ENCODE assay signal across 11 mouse cellular contexts in the genomic region with DNA sequence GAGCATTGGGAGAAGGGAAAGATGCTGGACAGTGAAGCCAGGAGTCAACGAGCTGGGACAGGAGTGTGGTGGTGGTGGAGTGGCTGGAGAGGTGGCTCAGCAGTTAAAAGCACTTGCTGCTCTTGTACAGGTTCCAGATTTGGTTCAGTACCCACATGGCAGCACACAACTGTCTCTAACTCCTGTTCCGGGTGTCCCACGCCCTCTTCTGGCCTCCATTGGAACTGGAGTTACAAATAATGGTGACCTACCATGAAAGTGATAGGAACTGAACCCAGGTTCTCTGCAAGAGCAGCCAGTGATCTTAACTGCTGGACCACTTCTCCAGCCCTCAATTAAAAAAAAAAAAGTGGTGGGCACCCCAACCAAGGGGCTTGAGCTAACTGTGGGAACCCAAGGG. TPM values are rescaled to one million over a fixed set of nuclear protein-coding genes. Genes with fewer than 3 reads are reported as not detected.
DNase-seq lines count a peak whose midpoint lies in the region; ATAC-seq and TF ChIP-seq lines count a peak whose summit lies in the region.
"Had no signal": no experiment of that assay in that cellular context is flagged by ENCODE, and none has a peak within 500 bp of the region (broad histone marks: within the 10 kb centered on the region; RNA-seq: fewer than 3 reads in every experiment).

No protein-coding gene starts in this region.

- peak; percentile 31; the same call in 1 of the 2 replicates for TF ChIP-seq CTCF in forebrain, postnatal 0 days (IDR thresholded peaks at IDR 0.05; ENCODE audit: low read depth)
- peak; percentile 48 for TF ChIP-seq CTCF in lung, postnatal 0 days (IDR thresholded peaks at IDR 0.05)
- peak; percentile 47; the same call in 1 of the 2 replicates for TF ChIP-seq CTCF in stomach, postnatal 0 days (IDR thresholded peaks at IDR 0.05; ENCODE audit: low read depth)

- TF ChIP-seq EP300 in lung, postnatal 0 days (IDR thresholded peaks at IDR 0.05), result no peak
- no peak for TF ChIP-seq EP300 in stomach, postnatal 0 days (optimal IDR thresholded peaks at IDR 0.05)

- H3K27me3 ChIP-seq in forebrain, postnatal 0 days (ENCODE audit: insufficient read depth, low read length), result no peaks in the 10 kb centered on the region
- H3K27me3 ChIP-seq in forebrain, embryonic 10.5 days (ENCODE audit: poor library complexity, severe bottlenecking), result no peaks in the 10 kb centered on the region
- H3K27me3 ChIP-seq in lung, postnatal 0 days (replicated peaks; ENCODE audit: insufficient read depth, low read length), result no peaks in the 10 kb centered on the region
- no peaks in the 10 kb centered on the region for H3K27me3 ChIP-seq in stomach, postnatal 0 days (ENCODE audit: control insufficient read depth, insufficient read depth, low read length)
- H3K27me3 ChIP-seq: lung, embryonic 15.5 days had no signal

- H3K9ac ChIP-seq in forebrain, postnatal 0 days, result no peak overlapping the region
- H3K9ac ChIP-seq in lung, postnatal 0 days (replicated peaks; ENCODE audit: low read depth), result no peak overlapping the region
- no peak overlapping the region for H3K9ac ChIP-seq in stomach, postnatal 0 days (ENCODE audit: low read length)
- H3K9ac ChIP-seq: lung, embryonic 15.5 days had no signal

- no peak for DNase-seq in forebrain, postnatal 0 days
- DNase-seq in forebrain, embryonic 10.5 days (ENCODE audit: extremely low spot score, low spot score), result no peak
- no peak for DNase-seq in lung, postnatal 0 days (ENCODE audit: low spot score)
- no peak for DNase-seq in lung, postnatal 25 days (ENCODE audit: low spot score)
- DNase-seq in c-Kit-positive CD71-positive TER-119-negative erythroid progenitor cells, embryonic 14.5 days (ENCODE audit: low read depth), result peak; percentile 39
- peak; percentile 19 for DNase-seq in stomach, postnatal 0 days (ENCODE audit: low spot score)
- no peak for DNase-seq in left cerebral cortex, postnatal 10 days (ENCODE audit: extremely low spot score in 1 of 2, low spot score in 2 of 2)
- no peak for DNase-seq in frontal cortex, postnatal 25 days (ENCODE audit: low spot score in 2 of 2)
- DNase-seq: cerebellum, adult 8-10 months; kidney, postnatal 14 days had no signal

- no peak for ATAC-seq in forebrain, postnatal 0 days
- ATAC-seq in lung, postnatal 0 days, result no peak
- no peak for ATAC-seq in stomach, postnatal 0 days (ENCODE audit: low FRiP score, low TSS enrichment)

- H3K4me1 ChIP-seq in forebrain, postnatal 0 days (ENCODE audit: insufficient read depth), result no peaks in the 10 kb centered on the region
- H3K4me1 ChIP-seq in forebrain, embryonic 10.5 days, result peaks cover 11% of the 10 kb centered on the region
- H3K4me1 ChIP-seq in lung, postnatal 0 days (ENCODE audit: insufficient read depth, low read depth, low read length), result peaks cover 4% of the 10 kb centered on the region; the same call in 1 of the 2 replicates
- H3K4me1 ChIP-seq in stomach, postnatal 0 days (replicated peaks; ENCODE audit: control insufficient read depth, insufficient read depth), result no peaks in the 10 kb centered on the region

- H3K4me3 ChIP-seq in forebrain, postnatal 0 days (ENCODE audit: low read depth, low read length), result no peak overlapping the region
- H3K4me3 ChIP-seq in forebrain, embryonic 10.5 days, result no peak overlapping the region
- H3K4me3 ChIP-seq in lung, postnatal 0 days (ENCODE audit: low read depth, low read length), result no peak overlapping the region
- H3K4me3 ChIP-seq in stomach, postnatal 0 days (ENCODE audit: low read depth, low read length), result no peak overlapping the region
- H3K4me3 ChIP-seq: lung, embryonic 15.5 days had no signal

- peaks cover 34% of the 10 kb centered on the region for H3K36me3 ChIP-seq in forebrain, postnatal 0 days (ENCODE audit: insufficient read depth)
- peaks cover 71% of the 10 kb centered on the region for H3K36me3 ChIP-seq in forebrain, embryonic 10.5 days (replicated peaks)
- no peaks in the 10 kb centered on the region for H3K36me3 ChIP-seq in lung, postnatal 0 days (ENCODE audit: insufficient read depth, low read length)
- no peaks in the 10 kb centered on the region; the same call in 1 of the 2 replicates for H3K36me3 ChIP-seq in stomach, postnatal 0 days (ENCODE audit: control insufficient read depth, insufficient read depth, low read length)

- H3K27ac ChIP-seq in forebrain, postnatal 0 days (ENCODE audit: low read depth, low read length), result no peak overlapping the region
- no peak overlapping the region for H3K27ac ChIP-seq in forebrain, embryonic 10.5 days
- no peak overlapping the region for H3K27ac ChIP-seq in lung, postnatal 0 days (ENCODE audit: low read length)
- no peak overlapping the region for H3K27ac ChIP-seq in stomach, postnatal 0 days (replicated peaks)
- H3K27ac ChIP-seq: lung, embryonic 15.5 days had no signal

- H3K4me2 ChIP-seq in forebrain, postnatal 0 days (ENCODE audit: low read depth), result no peak overlapping the region
- H3K4me2 ChIP-seq in lung, postnatal 0 days (replicated peaks; ENCODE audit: low read depth, low read length), result no peak overlapping the region
- no peak overlapping the region for H3K4me2 ChIP-seq in stomach, postnatal 0 days (replicated peaks; ENCODE audit: low read depth)
- H3K4me2 ChIP-seq: lung, embryonic 15.5 days had no signal

- 33% methylated on average over 3 of the region's 3 CpGs for WGBS in forebrain, postnatal 0 days
- 45% methylated on average over 3 of the region's 3 CpGs for WGBS in forebrain, embryonic 10.5 days
- WGBS in lung, postnatal 0 days, result 34% methylated on average over 3 of the region's 3 CpGs
- 34% methylated on average over 3 of the region's 3 CpGs for WGBS in stomach, postnatal 0 days

- H3K9me3 ChIP-seq in forebrain, postnatal 0 days (ENCODE audit: low read length), result no peaks in the 10 kb centered on the region
- H3K9me3 ChIP-seq in forebrain, embryonic 10.5 days, result no peaks in the 10 kb centered on the region
- H3K9me3 ChIP-seq in lung, postnatal 0 days (ENCODE audit: low read length), result no peaks in the 10 kb centered on the region
- H3K9me3 ChIP-seq in stomach, postnatal 0 days (ENCODE audit: control insufficient read depth, low read length), result no peaks in the 10 kb centered on the region
- H3K9me3 ChIP-seq: lung, embryonic 15.5 days had no signal

- intact Hi-C loops in left cerebral cortex, postnatal 10 days (cut with DNase I), result no loop called here

RNA-seq across cellular contexts. Expression of gene Ddb1, which starts 6.9 kb away (rescaled TPM):
- 245 and 273 TPM in 2 replicates for total RNA-seq in forebrain, postnatal 0 days (2014; rRNA removed)
- 130 and 145 TPM in 2 replicates for polyA plus RNA-seq in forebrain, postnatal 0 days (2015; fragmentation: Nextera tagmentation; extraction: Ambion mirVana)
- polyA plus RNA-seq in forebrain, embryonic 10.5 days (2016; fragmentation: Nextera tagmentation; extraction: Ambion mirVana), result 465 and 471 TPM in 2 replicates
- polyA plus RNA-seq in lung, postnatal 0 days (2015; fragmentation: Nextera tagmentation; extraction: Ambion mirVana), result 178 and 181 TPM in 2 replicates
- polyA plus RNA-seq in stomach, postnatal 0 days (2015; fragmentation: Nextera tagmentation; extraction: Ambion mirVana), result 108 and 110 TPM in 2 replicates
- total RNA-seq in left cerebral cortex, postnatal 10 days (2021), result 100 to 1,000 TPM; 207 to 211 TPM

RNA-seq across cellular contexts. Expression of gene Tkfc, which starts 7.3 kb away (rescaled TPM):
- 8.8 and 12.8 TPM in 2 replicates for total RNA-seq in forebrain, postnatal 0 days (2014; rRNA removed)
- polyA plus RNA-seq in forebrain, postnatal 0 days (2015; fragmentation: Nextera tagmentation; extraction: Ambion mirVana), result 19.3 and 22.7 TPM in 2 replicates
- polyA plus RNA-seq in forebrain, embryonic 10.5 days (2016; fragmentation: Nextera tagmentation; extraction: Ambion mirVana), result 21.1 and 24.5 TPM in 2 replicates
- 7.3 TPM in 2 replicates for polyA plus RNA-seq in lung, postnatal 0 days (2015; fragmentation: Nextera tagmentation; extraction: Ambion mirVana)
- polyA plus RNA-seq in stomach, postnatal 0 days (2015; fragmentation: Nextera tagmentation; extraction: Ambion mirVana), result 6.3 and 6.7 TPM in 2 replicates
- total RNA-seq in left cerebral cortex, postnatal 10 days (2021), result 10 to 100 TPM; 26.1 to 32.0 TPM

RNA-seq across cellular contexts. Expression of gene Tmem138, which starts 21.0 kb away (rescaled TPM):
- total RNA-seq in forebrain, postnatal 0 days (2014; rRNA removed), result 16.6 and 21.2 TPM in 2 replicates
- 28.3 and 31.7 TPM in 2 replicates for polyA plus RNA-seq in forebrain, postnatal 0 days (2015; fragmentation: Nextera tagmentation; extraction: Ambion mirVana)
- 62.4 and 66.2 TPM in 2 replicates for polyA plus RNA-seq in forebrain, embryonic 10.5 days (2016; fragmentation: Nextera tagmentation; extraction: Ambion mirVana)
- 19.4 and 21.6 TPM in 2 replicates for polyA plus RNA-seq in lung, postnatal 0 days (2015; fragmentation: Nextera tagmentation; extraction: Ambion mirVana)
- polyA plus RNA-seq in stomach, postnatal 0 days (2015; fragmentation: Nextera tagmentation; extraction: Ambion mirVana), result 11.4 and 12.2 TPM in 2 replicates
- 10 to 100 TPM; 12.4 to 15.2 TPM for total RNA-seq in left cerebral cortex, postnatal 10 days (2021)

RNA-seq across cellular contexts. Expression of gene Cyb561a3, which starts 21.2 kb away (rescaled TPM):
- 21.4 and 24.9 TPM in 2 replicates for total RNA-seq in forebrain, postnatal 0 days (2014; rRNA removed)
- polyA plus RNA-seq in forebrain, postnatal 0 days (2015; fragmentation: Nextera tagmentation; extraction: Ambion mirVana), result 18.9 and 22.0 TPM in 2 replicates
- polyA plus RNA-seq in forebrain, embryonic 10.5 days (2016; fragmentation: Nextera tagmentation; extraction: Ambion mirVana), result 15.3 and 16.7 TPM in 2 replicates
- 42.3 and 48.1 TPM in 2 replicates for polyA plus RNA-seq in lung, postnatal 0 days (2015; fragmentation: Nextera tagmentation; extraction: Ambion mirVana)
- polyA plus RNA-seq in stomach, postnatal 0 days (2015; fragmentation: Nextera tagmentation; extraction: Ambion mirVana), result 15.7 and 16.7 TPM in 2 replicates
- total RNA-seq in left cerebral cortex, postnatal 10 days (2021), result 10 to 100 TPM; 12.1 to 13.3 TPM

RNA-seq across cellular contexts. Expression of gene Vwce, which starts 35.8 kb away (rescaled TPM):
- 1.5 and 1.7 TPM in 2 replicates for total RNA-seq in forebrain, postnatal 0 days (2014; rRNA removed)
- polyA plus RNA-seq in forebrain, postnatal 0 days (2015; fragmentation: Nextera tagmentation; extraction: Ambion mirVana), result 0.44 and 0.88 TPM in 2 replicates
- polyA plus RNA-seq in forebrain, embryonic 10.5 days (2016; fragmentation: Nextera tagmentation; extraction: Ambion mirVana), result 0.38 and 0.85 TPM in 2 replicates
- 0.08 TPM in 1 of 2 replicates, not detected in the other for polyA plus RNA-seq in lung, postnatal 0 days (2015; fragmentation: Nextera tagmentation; extraction: Ambion mirVana)
- 0.51 and 0.61 TPM in 2 replicates for polyA plus RNA-seq in stomach, postnatal 0 days (2015; fragmentation: Nextera tagmentation; extraction: Ambion mirVana)
- 1 to 10 TPM in 1 of 2 experiments, under 1 TPM in 1; 0.81 to 1.2 TPM for total RNA-seq in left cerebral cortex, postnatal 10 days (2021)

Comparison
In these comparisons a context has a peak if more than half of its experiments do, and no peak if none do; other contexts are left out.
1. DNase-seq: peak in c-Kit-positive CD71-positive TER-119-negative erythroid progenitor cells, embryonic 14.5 days (single experiment) and stomach, postnatal 0 days (single experiment); none in forebrain, postnatal 0 days (single experiment), forebrain, embryonic 10.5 days (single experiment), lung, postnatal 0 days (single experiment), lung, postnatal 25 days (single experiment), left cerebral cortex, postnatal 10 days (0 of 2) and frontal cortex, postnatal 25 days (0 of 2).
2. Peak in every context shown above with its lines, with median percentiles within 50 percentile points of each other: CTCF ChIP-seq.